Mouse (Mus musculus) ES-Bruce4 (cell line): ENCODE measurements at regions not wholly inside any gene's neighbourhood (a gene's known extent, or its start where the extent isn't known, plus 50 kb on each side); places are given as distances from the start of the nearest gene placed in this dataset.

Source experiments
- H3K27ac ChIP-seq: 2 replicates; pipeline ENCODE4 v1.5.1; 2012; ENCODE audit warnings: low read length, inconsistent platforms; ENCODE audit not compliant: insufficient read depth
- H3K27me3 ChIP-seq: 2 replicates; pipeline ENCODE4 v1.6.1; 2012; ENCODE audit warnings: mild to moderate bottlenecking, low read length, inconsistent platforms; ENCODE audit not compliant: control insufficient read depth, poor library complexity, insufficient read depth, severe bottlenecking
- H3K36me3 ChIP-seq: 2 replicates; pipeline ENCODE4 v1.6.1; 2012; ENCODE audit warnings: inconsistent platforms, mild to moderate bottlenecking, low read length, moderate library complexity; ENCODE audit not compliant: control insufficient read depth, poor library complexity, insufficient read depth, severe bottlenecking
- H3K4me1 ChIP-seq: one replicate; pipeline ENCODE4 v1.8.1; 2011; ENCODE audit warnings: low read length; ENCODE audit not compliant: control insufficient read depth, insufficient read depth
- H3K4me3 ChIP-seq: 2 replicates; pipeline ENCODE4 v1.5.1; 2011; ENCODE audit warnings: low read depth, mild to moderate bottlenecking, low read length
- H3K9ac ChIP-seq: 2 replicates; pipeline ENCODE4 v1.6.1; 2012; ENCODE audit warnings: low read depth, mild to moderate bottlenecking, inconsistent platforms; ENCODE audit not compliant: poor library complexity, severe bottlenecking
- H3K9me3 ChIP-seq: replicated peaks from 2 replicates; pipeline ENCODE4 v1.6.1; 2012; ENCODE audit warnings: mild to moderate bottlenecking, low read length, inconsistent platforms; ENCODE audit not compliant: control insufficient read depth, poor library complexity, insufficient read depth, severe bottlenecking
- CTCF ChIP-seq: IDR thresholded peaks from one replicate; pipeline ENCODE4 v1.8.1; 2011; ENCODE audit warnings: low read depth, low read length
- EP300 ChIP-seq: IDR thresholded peaks from 2 replicates; pipeline ENCODE4 v1.6.1; 2011; ENCODE audit warnings: low read depth, low read length; ENCODE audit not compliant: insufficient read depth
- POLR2A ChIP-seq: IDR thresholded peaks from one replicate; pipeline ENCODE4 v1.8.1; 2011; ENCODE audit warnings: low read length; ENCODE audit not compliant: insufficient read depth

- H3K27me3 ChIP-seq, result no peaks in the 10 kb centered on the region
- TF ChIP-seq CTCF, result no peak
- no peak for TF ChIP-seq EP300
- no peak for TF ChIP-seq POLR2A
- H3K36me3 ChIP-seq, result no peaks in the 10 kb centered on the region
- no peak overlapping the region for H3K4me3 ChIP-seq
- H3K4me1 ChIP-seq, result no peaks in the 10 kb centered on the region
- H3K9ac ChIP-seq, result no peak overlapping the region
- no peaks in the 10 kb centered on the region for H3K9me3 ChIP-seq
- H3K27ac ChIP-seq, result no peak overlapping the region
Observed at GRCm38 (mm10) chr11:45087186-45087915, 470.2 kb downstream of the Ebf1 start.

GRCm38 (mm10) chr11:45088286-45088685, 471.2 kb downstream of the Ebf1 start:
- Histone ChIP-seq H3K9me3 (no peaks in the 10 kb centered on the region), H3K27me3 (no peaks in the 10 kb centered on the region), H3K4me1 (no peaks in the 10 kb centered on the region), H3K4me3 (no peak overlapping the region), H3K27ac (no peak overlapping the region), H3K9ac (no peak overlapping the region), H3K36me3 (no peaks in the 10 kb centered on the region)
- no peak for TF ChIP-seq EP300
- no peak for TF ChIP-seq POLR2A
- TF ChIP-seq CTCF, result no peak

- no peak overlapping the region for H3K4me3 ChIP-seq
- no peaks in the 10 kb centered on the region for H3K9me3 ChIP-seq
- no peak for TF ChIP-seq EP300
- no peak for TF ChIP-seq POLR2A
- TF ChIP-seq CTCF, result no peak
- no peaks in the 10 kb centered on the region for H3K36me3 ChIP-seq
- H3K27ac ChIP-seq, result no peak overlapping the region
- no peak overlapping the region for H3K9ac ChIP-seq
- no peaks in the 10 kb centered on the region for H3K4me1 ChIP-seq
- no peaks in the 10 kb centered on the region for H3K27me3 ChIP-seq
Observed at GRCm38 (mm10) chr11:45089561-45089960, 472.4 kb downstream of the Ebf1 start.

GRCm38 (mm10) chr11:45103498-45104336, 486.6 kb downstream of the Ebf1 start:
- Histone ChIP-seq H3K9me3 (no peaks in the 10 kb centered on the region), H3K36me3 (no peaks in the 10 kb centered on the region), H3K4me3 (no peak overlapping the region), H3K27ac (no peak overlapping the region), H3K27me3 (no peaks in the 10 kb centered on the region), H3K4me1 (no peaks in the 10 kb centered on the region), H3K9ac (no peak overlapping the region)
- TF ChIP-seq POLR2A, result no peak
- no peak for TF ChIP-seq CTCF
- TF ChIP-seq EP300, result no peak

GRCm38 (mm10) chr11:45116702-45117101, 499.6 kb downstream of the Ebf1 start:
- Histone ChIP-seq H3K27me3 (no peaks in the 10 kb centered on the region), H3K4me3 (no peak overlapping the region), H3K4me1 (no peaks in the 10 kb centered on the region), H3K36me3 (no peaks in the 10 kb centered on the region), H3K9ac (no peak overlapping the region), H3K27ac (no peak overlapping the region), H3K9me3 (no peaks in the 10 kb centered on the region)
- TF ChIP-seq POLR2A (no peak), EP300 (no peak), CTCF (no peak)

GRCm38 (mm10) chr11:45123276-45123675, 506.2 kb downstream of the Ebf1 start:
- TF ChIP-seq POLR2A (no peak), EP300 (no peak), CTCF (no peak)
- Histone ChIP-seq H3K27me3 (no peaks in the 10 kb centered on the region), H3K36me3 (no peaks in the 10 kb centered on the region), H3K9me3 (no peaks in the 10 kb centered on the region), H3K4me1 (no peaks in the 10 kb centered on the region), H3K9ac (no peak overlapping the region), H3K27ac (no peak overlapping the region), H3K4me3 (no peak overlapping the region)
